Mouse (Mus musculus) megakaryocyte, embryonic 14.5 days (primary cell): Measurements from ENCODE around the gene Tyrp1. TPM values are rescaled to one million over a fixed set of nuclear protein-coding genes. Genes with fewer than 3 reads are reported as not detected.

Experiments
- H3K27me3 ChIP-seq: replicated peaks from 2 replicates; pipeline ENCODE3; 2012; ENCODE audit warnings: inconsistent platforms
- H3K36me3 ChIP-seq: replicated peaks from 2 replicates; pipeline ENCODE3; 2012; ENCODE audit warnings: low read length, inconsistent platforms, mixed read lengths
- H3K4me1 ChIP-seq: 2 replicates; pipeline ENCODE4 v1.6.1; 2012; ENCODE audit warnings: inconsistent platforms
- H3K4me3 ChIP-seq: replicated peaks from 2 replicates; pipeline ENCODE3; 2012; ENCODE audit warnings: moderate library complexity, mild to moderate bottlenecking, inconsistent platforms
- H3K9me3 ChIP-seq: 2 replicates; pipeline ENCODE4 v1.6.1; 2012; ENCODE audit warnings: inconsistent platforms
- FLI1 ChIP-seq: IDR thresholded peaks from 2 replicates; pipeline ENCODE4 v1.6.1; 2012; ENCODE audit warnings: low read length, inconsistent platforms, mixed read lengths
- GATA1 ChIP-seq: IDR thresholded peaks from 3 replicates; pipeline ENCODE4 v1.6.1; 2012; ENCODE audit warnings: mixed read lengths, low read length, inconsistent platforms, borderline replicate concordance
- polyA plus RNA-seq: library from polyadenylated mRNA; stranded (reverse); fragments of >175 nt; gene quantifications from 2 replicates; pipeline ENCODE4 v1.2.3, GENCODE M21; 2012; ENCODE audit warnings: low replicate concordance; ENCODE audit not compliant: insufficient read depth

The Tyrp1 gene
- polyA plus RNA-seq, 1 experiment: not detected

GRCm38 (mm10) chr4:80886631-80887030, 52.7 kb downstream of the Tyrp1 start:
- Histone ChIP-seq H3K27me3 (no peaks in the 10 kb centered on the region), H3K36me3 (no peaks in the 10 kb centered on the region), H3K9me3 (no peaks in the 10 kb centered on the region), H3K4me1 (no peaks in the 10 kb centered on the region), H3K4me3 (no peak overlapping the region)
- no peak for TF ChIP-seq FLI1
- TF ChIP-seq GATA1: no peak

- TF ChIP-seq GATA1 (no peak), FLI1 (no peak)
- Histone ChIP-seq H3K4me3 (no peak overlapping the region), H3K36me3 (no peaks in the 10 kb centered on the region), H3K9me3 (no peaks in the 10 kb centered on the region), H3K4me1 (no peaks in the 10 kb centered on the region), H3K27me3 (no peaks in the 10 kb centered on the region)
Observed at GRCm38 (mm10) chr4:80891004-80891403, 57.1 kb downstream of the Tyrp1 start.

GRCm38 (mm10) chr4:80895278-80895894, 61.5 kb downstream of the Tyrp1 start:
- Histone ChIP-seq H3K9me3 (no peaks in the 10 kb centered on the region), H3K27me3 (no peaks in the 10 kb centered on the region), H3K36me3 (no peaks in the 10 kb centered on the region), H3K4me1 (no peaks in the 10 kb centered on the region), H3K4me3 (no peak overlapping the region)
- TF ChIP-seq GATA1: no peak
- TF ChIP-seq FLI1: no peak

Other genes with a start within 250 kb of the Tyrp1 start
- gene Lurap1l, start 76.5 kb downstream of the Tyrp1 start, polyA plus RNA-seq: not detected in 2 replicates